Mouse (Mus musculus) lung, postnatal 14 days (tissue): ENCODE measurements at regions not wholly inside any gene's neighbourhood (a gene's known extent, or its start where the extent isn't known, plus 50 kb on each side); places are given as distances from the start of the nearest gene placed in this dataset.
A peak's percentile ranks its signal among the peaks of the same experiment; 100 is the strongest.

Experiments used
- DNase-seq: peaks from one replicate; pipeline ENCODE4 v3.0.0; 2021

- DNase-seq: no peak
Measured at GRCm38 (mm10) chr15:102776218-102776850, 54.4 kb upstream of the Calcoco1 start.

GRCm38 (mm10) chr15:102780626-102781025 is 58.6 kb upstream of the Calcoco1 start:
- DNase-seq: no peak

GRCm38 (mm10) chr15:102782988-102783799 is 61.2 kb upstream of the Calcoco1 start:
- no peak for DNase-seq

- peak; percentile 70 for DNase-seq
Measured at GRCm38 (mm10) chr15:102785055-102785820, 63.3 kb upstream of the Calcoco1 start.

GRCm38 (mm10) chr15:102788846-102789518 is 67.0 kb upstream of the Calcoco1 start:
- DNase-seq: no peak

- DNase-seq: no peak
Measured at GRCm38 (mm10) chr15:102797020-102797618, 75.1 kb upstream of the Calcoco1 start.

- no peak for DNase-seq
Measured at GRCm38 (mm10) chr15:102800049-102800448, 78.1 kb upstream of the Calcoco1 start.

- DNase-seq: no peak
Measured at GRCm38 (mm10) chr15:102802265-102802813, 80.4 kb upstream of the Calcoco1 start.

- peak; percentile 11 for DNase-seq
Measured at GRCm38 (mm10) chr15:102807353-102807752, 85.4 kb upstream of the Calcoco1 start.

- no peak for DNase-seq
Measured at GRCm38 (mm10) chr15:102819181-102819580, 97.2 kb upstream of the Calcoco1 start.

- no peak for DNase-seq
Measured at GRCm38 (mm10) chr15:102839688-102840087, 81.2 kb upstream of the Hoxc13 start.

- DNase-seq: no peak
Measured at GRCm38 (mm10) chr15:102862374-102862773, 58.5 kb upstream of the Hoxc13 start.

GRCm38 (mm10) chr15:102866788-102867187 is 54.1 kb upstream of the Hoxc13 start:
- no peak for DNase-seq
